Mouse (Mus musculus) left cerebral cortex, postnatal 36 days (tissue): ENCODE measurements at regions not wholly inside any gene's neighbourhood (a gene's known extent, or its start where the extent isn't known, plus 50 kb on each side); places are given as distances from the start of the nearest gene placed in this dataset.

Experiments
- DNase-seq, 2 experiments: peaks; one replicate each; pipeline ENCODE4 v3.0.0; 2021 to 2022; ENCODE audit warnings: low spot score in 2 of 2, mixed read lengths in 1 of 2
- intact Hi-C: fragments of 180-260 bp; cut with DNase I; formaldehyde crosslinking; loops from one replicate; pipeline ENCODE4 v1.15.1; 2025

GRCm38 (mm10) chr2:72541246-72541645, 65.3 kb downstream of the Cdca7 start:
- intact Hi-C loops, result no loop called here
- DNase-seq, result no peak

- DNase-seq, result no peak
- intact Hi-C loops, result no loop called here
Measured at GRCm38 (mm10) chr2:72545453-72545852, 69.5 kb downstream of the Cdca7 start.

DNA sequence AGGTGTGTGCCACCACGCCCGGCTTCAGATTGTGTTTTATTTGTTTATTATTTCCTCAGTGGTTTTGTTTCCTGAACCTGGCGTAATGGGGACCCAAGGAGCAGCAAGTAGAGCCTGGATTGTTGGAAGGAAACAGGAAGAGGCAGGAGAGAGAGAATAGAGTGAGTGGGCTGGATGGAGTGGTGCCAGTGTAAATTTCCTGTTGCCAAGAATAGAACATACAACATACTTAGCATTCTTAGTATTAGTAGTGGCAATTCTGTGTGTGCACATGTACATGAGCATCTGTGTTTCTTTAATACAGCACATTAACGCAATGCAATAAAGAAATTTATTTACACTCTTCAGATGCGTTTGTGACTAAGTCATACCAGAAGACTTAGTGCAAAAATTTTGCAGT, 70.5 kb downstream of the Cdca7 start:
- no peak for DNase-seq
- intact Hi-C loops, result no loop called here

GRCm38 (mm10) chr2:72546963-72547362, 71.0 kb downstream of the Cdca7 start:
- no peak for DNase-seq
- intact Hi-C loops, result no loop called here

DNA sequence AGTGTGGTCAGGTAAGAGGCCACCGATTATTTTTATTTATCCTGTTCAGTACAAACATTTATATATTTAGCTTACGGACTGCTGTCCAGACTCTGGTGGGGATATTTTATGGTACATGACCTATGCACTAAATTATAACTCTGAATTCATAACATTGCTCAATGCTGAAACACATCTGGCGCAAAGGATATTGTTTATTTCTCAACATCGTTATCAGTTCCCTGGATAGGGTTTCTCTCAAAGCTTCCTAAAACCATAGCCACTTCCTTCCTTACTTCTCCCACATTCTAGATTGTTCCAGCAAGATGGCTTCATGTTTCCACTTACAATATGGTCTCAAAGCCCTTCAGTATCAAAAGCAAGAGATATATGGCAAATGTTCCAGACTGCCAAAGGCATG, 75.3 kb downstream of the Cdca7 start:
- intact Hi-C loops, result no loop called here
- DNase-seq, result no peak

DNA sequence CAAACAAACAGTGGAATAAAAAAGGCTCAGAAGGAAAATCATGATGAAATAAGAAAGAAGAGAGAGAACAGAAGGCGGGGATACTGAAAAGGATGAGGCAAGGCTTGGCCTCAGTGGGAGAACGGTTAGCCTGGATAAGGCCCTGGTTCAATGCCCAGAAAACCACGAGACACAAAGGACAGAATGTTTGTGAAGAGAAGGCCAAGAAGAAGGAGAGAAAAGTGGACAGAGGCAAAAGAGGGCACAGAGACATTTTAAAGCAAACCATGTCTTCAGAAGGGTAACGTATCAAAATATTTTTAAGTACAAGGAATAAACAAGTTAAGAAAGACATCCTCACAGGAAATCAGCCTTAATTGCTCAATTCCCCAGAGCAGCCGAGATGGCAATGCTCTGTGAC, 78.6 kb downstream of the Cdca7 start:
- intact Hi-C loops, result no loop called here
- no peak for DNase-seq

GRCm38 (mm10) chr2:72555116-72555515, 79.2 kb downstream of the Cdca7 start:
- no peak for DNase-seq
- intact Hi-C loops, result no loop called here

DNA sequence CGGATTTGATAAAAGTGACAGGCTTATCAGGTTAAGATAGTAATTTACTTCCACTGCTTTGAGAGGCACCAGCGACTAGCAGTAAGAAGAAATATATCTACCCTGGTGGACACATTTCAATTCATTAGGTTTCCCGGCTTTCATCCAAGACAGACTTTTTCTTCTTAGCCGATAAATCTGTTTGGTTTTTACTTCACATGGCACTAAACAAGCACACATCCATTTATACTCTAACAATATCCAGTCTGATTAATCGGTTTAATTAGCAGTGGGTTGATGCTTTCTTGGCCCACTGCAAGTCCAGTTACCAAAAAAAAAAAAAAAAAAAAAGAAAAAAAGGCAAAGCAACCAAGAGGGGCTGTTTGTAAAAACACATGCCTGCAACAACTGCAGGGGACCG, 79.6 kb downstream of the Cdca7 start:
- no peak for DNase-seq
- intact Hi-C loops, result no loop called here

- no peak for DNase-seq
- intact Hi-C loops, result no loop called here
Measured at GRCm38 (mm10) chr2:72556064-72556821, 80.3 kb downstream of the Cdca7 start.

- intact Hi-C loops, result no loop called here
- no peak for DNase-seq
Measured at GRCm38 (mm10) chr2:72557161-72557560, 81.2 kb downstream of the Cdca7 start.

- DNase-seq, result no peak
- intact Hi-C loops, result no loop called here
Measured at GRCm38 (mm10) chr2:72557565-72558260, 81.8 kb downstream of the Cdca7 start.

- intact Hi-C loops, result no loop called here
- no peak for DNase-seq
Measured at GRCm38 (mm10) chr2:72561383-72561782, 85.4 kb downstream of the Cdca7 start.

- intact Hi-C loops, result no loop called here
- DNase-seq, result no peak
Measured at GRCm38 (mm10) chr2:72578322-72578721, 102.4 kb downstream of the Cdca7 start.

DNA sequence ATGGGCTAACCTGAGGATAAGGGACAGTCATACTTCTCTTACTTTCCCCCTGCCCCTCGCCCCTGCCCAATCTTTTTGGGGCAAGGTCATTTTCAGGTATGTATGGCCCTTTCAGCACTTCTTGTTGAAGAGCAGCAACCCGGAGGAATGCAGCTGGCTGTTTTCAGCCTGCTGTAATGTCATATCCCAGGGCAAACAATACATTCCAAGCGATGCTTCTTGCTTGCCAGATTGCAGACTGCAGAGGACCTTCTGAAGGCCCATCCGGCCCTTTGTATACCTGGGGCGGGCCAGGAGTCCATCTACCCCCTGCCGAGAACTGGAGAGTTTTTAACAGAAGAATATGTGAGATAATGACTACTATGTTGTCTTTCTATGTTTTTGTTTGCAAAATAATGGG, 105.2 kb downstream of the Cdca7 start:
- intact Hi-C loops, result no loop called here

GRCm38 (mm10) chr2:72588814-72589213, 112.9 kb downstream of the Cdca7 start:
- intact Hi-C loops, result loop anchor here (1.0 kb wide), 1 partner anchor 40 kb away; no protein-coding TSS in a partner anchor
- peak; percentile 27 to 40 for DNase-seq

More for the DNA sequence above, 105.2 kb downstream of the Cdca7 start:
- no peak for DNase-seq

GRCm38 (mm10) chr2:72592011-72592410, 116.1 kb downstream of the Cdca7 start:
- no peak for DNase-seq
- intact Hi-C loops, result no loop called here

GRCm38 (mm10) chr2:72596994-72597925, 121.3 kb downstream of the Cdca7 start:
- DNase-seq, result no peak

GRCm38 (mm10) chr2:72597941-72598340, 122.0 kb downstream of the Cdca7 start:
- intact Hi-C loops, result no loop called here
- DNase-seq, result no peak

More at GRCm38 (mm10) chr2:72596994-72597925, 121.3 kb downstream of the Cdca7 start:
- intact Hi-C loops, result no loop called here

DNA sequence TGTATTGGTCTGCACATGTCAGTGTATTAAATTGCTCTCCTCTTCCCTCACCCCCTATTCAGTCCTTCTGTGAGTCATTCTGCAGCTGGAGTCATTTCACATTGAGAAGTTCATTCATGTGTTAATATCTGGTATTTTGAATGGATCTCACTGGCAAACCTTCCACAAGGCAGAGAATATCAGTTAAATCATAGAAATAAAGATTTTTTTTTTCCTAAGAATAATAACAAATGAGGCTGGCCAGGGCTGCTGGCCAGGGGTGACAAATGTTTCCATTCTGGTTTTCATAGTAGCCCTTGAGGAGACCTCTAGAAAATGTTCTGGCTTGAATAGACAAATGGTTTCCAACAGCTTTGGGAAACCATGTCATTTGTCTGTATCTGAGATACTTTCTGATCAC, 124.8 kb downstream of the Cdca7 start:
- intact Hi-C loops, result no loop called here

GRCm38 (mm10) chr2:72602152-72602551, 126.2 kb downstream of the Cdca7 start:
- peak; percentile 25 to 40 for DNase-seq
- intact Hi-C loops, result no loop called here

More for the DNA sequence above, 124.8 kb downstream of the Cdca7 start:
- no peak for DNase-seq
